Mouse (Mus musculus): Measurements from ENCODE around the gene Ttc3. TPM values are rescaled to one million over a fixed set of nuclear protein-coding genes. Genes with fewer than 3 reads are reported as not detected.

Gene Ttc3
- 159 and 178 TPM in 2 replicates for total RNA-seq (2014; rRNA removed; ENCODE audit: low replicate concordance)
- polyA plus RNA-seq (2015; fragmentation: Nextera tagmentation; extraction: Ambion mirVana) = 121 and 133 TPM in 2 replicates

- Histone ChIP-seq H3K27ac (ENCODE audit: low read depth) (peak within 1 kb of the TSS; percentile 98), H3K36me3 (replicated peaks; ENCODE audit: control insufficient read depth, insufficient read depth, low read length) (no peaks in the 10 kb centered on the region), H3K4me3 (ENCODE audit: low read depth, low read length) (peak within 1 kb of the TSS; percentile 85), H3K9me3 (replicated peaks; ENCODE audit: control insufficient read depth, low read length) (no peaks in the 10 kb centered on the region), H3K4me1 (ENCODE audit: control insufficient read depth, insufficient read depth) (peaks cover 19% of the 10 kb centered on the region), H3K27me3 (ENCODE audit: control insufficient read depth, insufficient read depth, low read length) (no peaks in the 10 kb centered on the region), H3K9ac (replicated peaks; ENCODE audit: low read depth, low read length) (peak within 1 kb of the TSS; percentile 83), H3K4me2 (ENCODE audit: low read depth, low read length) (peak within 1 kb of the TSS; percentile 69)
- TF ChIP-seq EP300 (IDR thresholded peaks at IDR 0.05; ENCODE audit: low read depth) (peak; percentile 64; the same call in 1 of the 2 replicates), CTCF (IDR thresholded peaks at IDR 0.05; ENCODE audit: low read depth) (no peak)
- WGBS = under 1% methylated on average over 72 of the region's 79 CpGs
- ATAC-seq (ENCODE audit: insufficient read depth, low read depth) (peak; percentile 83), DNase-seq (ENCODE audit: low spot score) (peak; percentile 93)
Measured at GRCm38 (mm10) chr16:94370173-94370914, at the start of gene Ttc3. TSS of gene Ttc3 (plus strand) at chr16:94370618.

GRCm38 (mm10) chr16:94323681-94324080 lies 46.7 kb upstream of the Ttc3 start:
- Histone ChIP-seq H3K4me3 (ENCODE audit: low read depth, low read length) (no peak overlapping the region), H3K9me3 (replicated peaks; ENCODE audit: control insufficient read depth, low read length) (no peaks in the 10 kb centered on the region), H3K4me2 (ENCODE audit: low read depth, low read length) (no peak overlapping the region), H3K4me1 (ENCODE audit: control insufficient read depth, insufficient read depth) (0 out of 2 replicates have a peak, but pooled peaks cover 3% of the 10 kb centered on the region), H3K27me3 (ENCODE audit: control insufficient read depth, insufficient read depth, low read length) (0 out of 2 replicates have a peak, but pooled peaks cover 3% of the 10 kb centered on the region), H3K36me3 (replicated peaks; ENCODE audit: control insufficient read depth, insufficient read depth, low read length) (no peaks in the 10 kb centered on the region), H3K27ac (ENCODE audit: low read depth) (no peak overlapping the region), H3K9ac (replicated peaks; ENCODE audit: low read depth, low read length) (no peak overlapping the region)
- 57% methylated on average over 5 of the region's 5 CpGs for WGBS
- ATAC-seq (ENCODE audit: insufficient read depth, low read depth) (no peak), DNase-seq (ENCODE audit: low spot score) (no peak)
- no peak for TF ChIP-seq CTCF (IDR thresholded peaks at IDR 0.05; ENCODE audit: low read depth)
- TF ChIP-seq EP300 (IDR thresholded peaks at IDR 0.05; ENCODE audit: low read depth) = no peak

DNA sequence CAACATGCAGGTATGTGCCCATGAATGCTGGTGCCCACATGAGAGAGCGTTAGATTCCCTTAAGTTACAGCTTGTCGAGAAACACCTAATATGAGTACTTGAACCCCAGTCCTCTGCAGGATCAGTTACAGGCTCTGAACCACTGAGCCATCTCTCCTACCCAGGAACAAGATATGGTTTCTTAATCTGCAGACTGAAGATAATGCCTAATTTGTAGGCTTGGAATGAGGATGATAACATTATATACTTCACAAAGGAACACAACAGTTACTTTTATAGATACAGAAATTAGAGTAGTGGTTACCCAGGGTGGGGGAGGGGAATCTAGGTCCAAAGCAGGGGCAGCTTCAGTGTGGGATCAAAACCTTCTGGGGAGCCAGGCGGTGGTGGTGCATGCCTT lies 44.4 kb upstream of the Ttc3 start:
- Histone ChIP-seq H3K27ac (ENCODE audit: low read depth) (no peak overlapping the region), H3K36me3 (replicated peaks; ENCODE audit: control insufficient read depth, insufficient read depth, low read length) (no peaks in the 10 kb centered on the region), H3K9ac (replicated peaks; ENCODE audit: low read depth, low read length) (no peak overlapping the region), H3K4me2 (ENCODE audit: low read depth, low read length) (no peak overlapping the region), H3K4me1 (ENCODE audit: control insufficient read depth, insufficient read depth) (0 out of 2 replicates have a peak, but pooled peaks cover 3% of the 10 kb centered on the region), H3K27me3 (ENCODE audit: control insufficient read depth, insufficient read depth, low read length) (0 out of 2 replicates have a peak, but pooled peaks cover 3% of the 10 kb centered on the region), H3K4me3 (ENCODE audit: low read depth, low read length) (no peak overlapping the region), H3K9me3 (replicated peaks; ENCODE audit: control insufficient read depth, low read length) (no peaks in the 10 kb centered on the region)
- WGBS = 88% methylated on average over 3 of the region's 3 CpGs
- TF ChIP-seq CTCF (IDR thresholded peaks at IDR 0.05; ENCODE audit: low read depth) (no peak), EP300 (IDR thresholded peaks at IDR 0.05; ENCODE audit: low read depth) (no peak)
- ATAC-seq (ENCODE audit: insufficient read depth, low read depth) = no peak
- DNase-seq (ENCODE audit: low spot score) = no peak

DNA sequence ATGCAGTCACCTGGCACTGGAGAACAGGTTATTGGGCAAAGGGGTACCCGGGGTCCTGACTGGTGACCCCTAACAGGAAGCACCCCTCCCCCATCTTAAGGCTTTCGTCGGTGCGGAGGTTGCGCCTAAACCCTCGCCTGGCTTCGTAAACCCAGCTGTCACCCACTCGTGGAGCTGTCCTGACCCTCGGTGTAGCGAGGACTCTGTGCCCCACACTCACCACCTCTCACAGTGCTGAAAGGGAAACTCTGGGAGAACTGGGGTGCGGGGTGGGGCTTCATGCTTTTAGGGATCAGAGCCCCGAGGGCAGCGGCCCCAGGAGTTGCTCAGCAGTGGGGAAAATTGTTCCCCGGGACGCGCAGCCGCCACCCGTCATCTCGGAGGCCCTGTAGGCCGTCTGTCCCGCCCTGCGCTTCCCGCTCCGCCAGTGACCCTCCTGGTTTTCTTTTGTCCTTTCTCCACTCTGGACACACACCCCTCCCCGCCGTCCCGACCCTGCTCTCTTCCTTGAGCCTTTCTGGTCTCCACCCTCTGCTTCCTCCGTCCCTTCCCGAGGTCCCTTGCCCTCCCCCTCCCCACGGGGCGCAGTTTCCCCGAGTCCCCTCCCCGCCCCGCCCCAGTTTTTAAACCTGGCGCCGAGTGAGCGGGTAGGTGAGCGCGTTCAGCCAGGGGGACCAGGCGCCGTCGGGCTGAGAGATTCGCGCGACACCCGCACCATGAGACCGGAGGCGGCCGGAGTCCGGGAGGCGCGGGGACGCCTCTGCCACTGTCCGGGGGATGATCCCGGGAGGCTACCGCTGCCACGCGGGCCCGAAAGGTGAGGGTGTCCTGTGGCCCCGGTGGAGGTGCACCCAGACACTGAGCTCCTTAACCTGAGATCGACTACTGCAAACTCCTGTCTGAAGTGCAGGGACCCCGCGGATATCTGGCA lies 42.4 kb upstream of the Ttc3 start, which contains the start of gene Ripply3:
Gene Ripply3, plus strand, starts transcription at position 640 of the 931 bp plus-strand sequence.
- Histone ChIP-seq H3K9me3 (replicated peaks; ENCODE audit: control insufficient read depth, low read length) (no peaks in the 10 kb centered on the region), H3K27ac (ENCODE audit: low read depth) (peak within 1 kb of the TSS; percentile 33; the same call in 1 of the 2 replicates), H3K27me3 (ENCODE audit: control insufficient read depth, insufficient read depth, low read length) (0 out of 2 replicates have a peak, but pooled peaks cover 3% of the 10 kb centered on the region), H3K4me1 (ENCODE audit: control insufficient read depth, insufficient read depth) (0 out of 2 replicates have a peak, but pooled peaks cover 3% of the 10 kb centered on the region), H3K9ac (replicated peaks; ENCODE audit: low read depth, low read length) (peak within 1 kb of the TSS; percentile 62), H3K4me2 (ENCODE audit: low read depth, low read length) (peak within 1 kb of the TSS; percentile 93), H3K36me3 (replicated peaks; ENCODE audit: control insufficient read depth, insufficient read depth, low read length) (no peaks in the 10 kb centered on the region), H3K4me3 (ENCODE audit: low read depth, low read length) (peak within 1 kb of the TSS; percentile 71)
- peak; percentile 71 for ATAC-seq (ENCODE audit: insufficient read depth, low read depth)
- peak; percentile 35 for DNase-seq (ENCODE audit: low spot score)
- under 1% methylated on average over 63 of the region's 63 CpGs for WGBS
- TF ChIP-seq EP300 (IDR thresholded peaks at IDR 0.05; ENCODE audit: low read depth) = no peak
- TF ChIP-seq CTCF (IDR thresholded peaks at IDR 0.05; ENCODE audit: low read depth) = no peak
